Mouse (Mus musculus): ENCODE measurements around the gene Tmem233. TPM values are rescaled to one million over a fixed set of nuclear protein-coding genes. Genes with fewer than 3 reads are reported as not detected.

The Tmem233 gene
- polyA plus RNA-seq, 1 experiment from 2014 or later, result 0.09 TPM

- WGBS, result 45% methylated on average over 13 of the region's 13 CpGs
- no peak overlapping the region for H3K4me2 ChIP-seq (ENCODE audit: low read depth, low read length)
- no peak for ATAC-seq (ENCODE audit: insufficient read depth, low FRiP score)
Observed at GRCm38 (mm10) chr5:116003825-116004224, 79.2 kb downstream of the Tmem233 start.

GRCm38 (mm10) chr5:116003154-116003553 is 79.9 kb downstream of the Tmem233 start:
- H3K27ac ChIP-seq (ENCODE audit: low read length), result no peak overlapping the region
- no peaks in the 10 kb centered on the region for H3K4me1 ChIP-seq (ENCODE audit: control insufficient read depth, insufficient read depth, low read length)
- no peaks in the 10 kb centered on the region for H3K27me3 ChIP-seq (ENCODE audit: control insufficient read depth, insufficient read depth, low read length)
- no peaks in the 10 kb centered on the region for H3K9me3 ChIP-seq (replicated peaks; ENCODE audit: control insufficient read depth, low read length)
- no peak for ATAC-seq (ENCODE audit: insufficient read depth, low FRiP score)
- no peaks in the 10 kb centered on the region for H3K36me3 ChIP-seq (ENCODE audit: control insufficient read depth, insufficient read depth, low read length)
- H3K9ac ChIP-seq (ENCODE audit: low read length), result no peak overlapping the region
- H3K4me3 ChIP-seq (replicated peaks; ENCODE audit: low read length), result no peak overlapping the region
- 80% methylated on average over 8 of the region's 8 CpGs for whole genome bisulfite sequencing
- no peak overlapping the region for H3K4me2 ChIP-seq (ENCODE audit: low read depth, low read length)

More at GRCm38 (mm10) chr5:116003825-116004224, 79.2 kb downstream of the Tmem233 start:
- H3K27ac ChIP-seq (ENCODE audit: low read length), result no peak overlapping the region
- H3K9me3 ChIP-seq (replicated peaks; ENCODE audit: control insufficient read depth, low read length), result no peaks in the 10 kb centered on the region
- no peak overlapping the region for H3K4me3 ChIP-seq (replicated peaks; ENCODE audit: low read length)
- H3K4me1 ChIP-seq (ENCODE audit: control insufficient read depth, insufficient read depth, low read length), result no peaks in the 10 kb centered on the region
- H3K9ac ChIP-seq (ENCODE audit: low read length), result no peak overlapping the region
- H3K36me3 ChIP-seq (ENCODE audit: control insufficient read depth, insufficient read depth, low read length), result no peaks in the 10 kb centered on the region
- no peaks in the 10 kb centered on the region for H3K27me3 ChIP-seq (ENCODE audit: control insufficient read depth, insufficient read depth, low read length)

- H3K4me2 ChIP-seq (ENCODE audit: low read depth, low read length), result no peak overlapping the region
- no peaks in the 10 kb centered on the region for H3K27me3 ChIP-seq (ENCODE audit: control insufficient read depth, insufficient read depth, low read length)
- H3K27ac ChIP-seq (ENCODE audit: low read length), result no peak overlapping the region
- no peaks in the 10 kb centered on the region; the same call in 1 of the 2 replicates for H3K36me3 ChIP-seq (ENCODE audit: control insufficient read depth, insufficient read depth, low read length)
- no peak overlapping the region for H3K4me3 ChIP-seq (replicated peaks; ENCODE audit: low read length)
- H3K4me1 ChIP-seq (ENCODE audit: control insufficient read depth, insufficient read depth, low read length), result no peaks in the 10 kb centered on the region
- 68% methylated on average over 13 of the region's 13 CpGs for WGBS
- no peaks in the 10 kb centered on the region for H3K9me3 ChIP-seq (replicated peaks; ENCODE audit: control insufficient read depth, low read length)
- ATAC-seq (ENCODE audit: insufficient read depth, low FRiP score), result no peak
- H3K9ac ChIP-seq (ENCODE audit: low read length), result no peak overlapping the region
Observed at GRCm38 (mm10) chr5:115997376-115997775, 85.7 kb downstream of the Tmem233 start.

GRCm38 (mm10) chr5:115994101-115994500 is 88.9 kb downstream of the Tmem233 start:
- ATAC-seq (ENCODE audit: insufficient read depth, low FRiP score), result no peak
- no peak overlapping the region for H3K9ac ChIP-seq (ENCODE audit: low read length)
- no peaks in the 10 kb centered on the region for H3K4me1 ChIP-seq (ENCODE audit: control insufficient read depth, insufficient read depth, low read length)
- H3K4me3 ChIP-seq (replicated peaks; ENCODE audit: low read length), result no peak overlapping the region
- WGBS, result 95% methylated on average over 15 of the region's 15 CpGs
- H3K27ac ChIP-seq (ENCODE audit: low read length), result no peak overlapping the region
- peaks cover 13% of the 10 kb centered on the region for H3K36me3 ChIP-seq (ENCODE audit: control insufficient read depth, insufficient read depth, low read length)
- H3K9me3 ChIP-seq (replicated peaks; ENCODE audit: control insufficient read depth, low read length), result peaks cover 2% of the 10 kb centered on the region; the same call in 1 of the 2 replicates
- no peak overlapping the region for H3K4me2 ChIP-seq (ENCODE audit: low read depth, low read length)
- H3K27me3 ChIP-seq (ENCODE audit: control insufficient read depth, insufficient read depth, low read length), result no peaks in the 10 kb centered on the region

GRCm38 (mm10) chr5:115991717-115992116 is 91.3 kb downstream of the Tmem233 start:
- H3K27ac ChIP-seq (ENCODE audit: low read length), result no peak overlapping the region
- H3K9ac ChIP-seq (ENCODE audit: low read length), result no peak overlapping the region
- 94% methylated on average over 11 of the region's 11 CpGs for WGBS
- peaks cover 13% of the 10 kb centered on the region for H3K36me3 ChIP-seq (ENCODE audit: control insufficient read depth, insufficient read depth, low read length)
- H3K4me2 ChIP-seq (ENCODE audit: low read depth, low read length), result no peak overlapping the region
- peaks cover 2% of the 10 kb centered on the region; the same call in 1 of the 2 replicates for H3K9me3 ChIP-seq (replicated peaks; ENCODE audit: control insufficient read depth, low read length)
- no peak for ATAC-seq (ENCODE audit: insufficient read depth, low FRiP score)
- H3K27me3 ChIP-seq (ENCODE audit: control insufficient read depth, insufficient read depth, low read length), result no peaks in the 10 kb centered on the region
- no peak overlapping the region for H3K4me3 ChIP-seq (replicated peaks; ENCODE audit: low read length)
- H3K4me1 ChIP-seq (ENCODE audit: control insufficient read depth, insufficient read depth, low read length), result no peaks in the 10 kb centered on the region

Other genes with a start within 250 kb of the Tmem233 start
- 25.0 and 27.9 TPM in 2 replicates for gene Cit, start 238.0 kb downstream of the Tmem233 start, polyA plus RNA-seq (2015; fragmentation: Nextera tagmentation; extraction: Ambion mirVana)
- 71.1 and 75.5 TPM in 2 replicates for gene Prkab1, start 58.7 kb downstream of the Tmem233 start, polyA plus RNA-seq (2015; fragmentation: Nextera tagmentation; extraction: Ambion mirVana)
- 2.6 and 2.7 TPM in 2 replicates for gene Ccdc60, start 205.7 kb upstream of the Tmem233 start, polyA plus RNA-seq (2015; fragmentation: Nextera tagmentation; extraction: Ambion mirVana)

All from stomach, embryonic 16.5 days (tissue).